Mouse (Mus musculus) kidney, postnatal 0 days (tissue): ENCODE data around the gene Tek. TPM values are rescaled to one million over a fixed set of nuclear protein-coding genes. Genes with fewer than 3 reads are reported as not detected.
A peak's percentile ranks its signal among the peaks of the same experiment; 100 is the strongest.

Experiments used
- ATAC-seq: fragments of 200-750 bp; cut with Nextera tagmentation; replicated peaks from 2 replicates; pipeline ENCODE4 v1.8.0; 2017; ENCODE audit warnings: low read depth, moderate number of reproducible peaks, moderate TSS enrichment, moderate library complexity; ENCODE audit not compliant: low FRiP score
- DNase-seq: peaks from one replicate; pipeline ENCODE4 v3.0.0-alpha.2; 2016; ENCODE audit warnings: low spot score
- H3K27ac ChIP-seq: fragments of 300-500 bp; sonication (generic); 2 replicates; pipeline ENCODE4 v1.5.1; 2014; ENCODE audit warnings: mild to moderate bottlenecking
- H3K27me3 ChIP-seq: fragments of 300-500 bp; sonication (generic); 2 replicates; pipeline ENCODE4 v1.6.1; 2014; ENCODE audit warnings: low read length, mixed read lengths; ENCODE audit not compliant: insufficient read depth
- H3K36me3 ChIP-seq: fragments of 300-500 bp; sonication (generic); 2 replicates; pipeline ENCODE4 v1.6.1; 2014; ENCODE audit warnings: low read length, mixed read lengths; ENCODE audit not compliant: insufficient read depth
- H3K4me1 ChIP-seq: fragments of 300-500 bp; sonication (generic); replicated peaks from 2 replicates; pipeline ENCODE4 v1.6.1; 2014; ENCODE audit warnings: antibody characterized with exemption, low read length, mixed read lengths; ENCODE audit not compliant: insufficient read depth
- H3K4me2 ChIP-seq: fragments of 300-500 bp; sonication (generic); 2 replicates; pipeline ENCODE4 v1.6.1; 2014; ENCODE audit warnings: mild to moderate bottlenecking, low read length, moderate library complexity, mixed read lengths
- H3K4me3 ChIP-seq: fragments of 300-500 bp; sonication (generic); replicated peaks from 2 replicates; pipeline ENCODE4 v1.5.1; 2014; ENCODE audit warnings: low read depth, low read length
- H3K9ac ChIP-seq: fragments of 300-500 bp; sonication (generic); 2 replicates; pipeline ENCODE4 v1.6.1; 2014; ENCODE audit warnings: low read depth, low read length
- H3K9me3 ChIP-seq: fragments of 300-500 bp; sonication (generic); replicated peaks from 2 replicates; pipeline ENCODE4 v1.6.1; 2016; ENCODE audit warnings: low read length, inconsistent platforms, mixed read lengths
- CTCF ChIP-seq: IDR thresholded peaks from 2 replicates; pipeline ENCODE4 v1.5.1; 2016; ENCODE audit warnings: antibody characterized with exemption, low read depth, mild to moderate bottlenecking, moderate library complexity
- WGBS: fragments of 180-500 bp; shearing (Covaris S2); extraction: QIAGEN DNeasy Blood & Tissue Kit; methylation state at CpG from one replicate; pipeline ENCODE4 v1.1.7; 2014; 5-methylcytosine and 5-hydroxymethylcytosine counted together
- polyA plus RNA-seq: library from polyadenylated mRNA; unstranded; fragments of >200 nt; fragmentation: Nextera tagmentation; extraction: Ambion mirVana; gene quantifications from 2 replicates; pipeline ENCODE4 v1.2.1, GENCODE M21; 2015

The Tek gene
- polyA plus RNA-seq, 1 experiment from 2014 or later = 26.8 TPM

- 65% methylated on average over 1 of the region's 1 CpGs for WGBS
- ATAC-seq (no peak), DNase-seq (peak; percentile 38)
- H3K4me1 ChIP-seq = 0 out of 2 replicates have a peak, but pooled peaks cover 3% of the 10 kb centered on the region
- H3K27ac ChIP-seq = no peak overlapping the region
- peak overlapping the region; percentile 1; the same call in 1 of the 2 replicates for H3K4me2 ChIP-seq
- H3K9me3 ChIP-seq = no peaks in the 10 kb centered on the region
- H3K9ac ChIP-seq = no peak overlapping the region
- TF ChIP-seq CTCF = no peak
- no peaks in the 10 kb centered on the region for H3K27me3 ChIP-seq
- H3K4me3 ChIP-seq = no peak overlapping the region
- H3K36me3 ChIP-seq = no peaks in the 10 kb centered on the region
Measured at GRCm38 (mm10) chr4:94741824-94742223, 2.7 kb downstream of the Tek start.

GRCm38 (mm10) chr4:94745749-94746148 lies 6.7 kb downstream of the Tek start:
- Histone ChIP-seq H3K36me3 (no peaks in the 10 kb centered on the region), H3K27me3 (no peaks in the 10 kb centered on the region), H3K4me3 (no peak overlapping the region), H3K27ac (0 out of 2 replicates have a peak overlapping the region, but pooled peaks have one; percentile 36), H3K9ac (no peak overlapping the region), H3K4me2 (no peak overlapping the region), H3K4me1 (no peaks in the 10 kb centered on the region), H3K9me3 (no peaks in the 10 kb centered on the region)
- TF ChIP-seq CTCF = no peak
- DNase-seq (no peak), ATAC-seq (no peak)
- 62% methylated on average over 3 of the region's 3 CpGs for WGBS

- H3K9ac ChIP-seq = no peak overlapping the region
- no peaks in the 10 kb centered on the region for H3K27me3 ChIP-seq
- H3K27ac ChIP-seq = 0 out of 2 replicates have a peak overlapping the region, but pooled peaks have one; percentile 36
- no peaks in the 10 kb centered on the region for H3K9me3 ChIP-seq
- no peak for TF ChIP-seq CTCF
- no peak; the same call in 1 of the 2 replicates for ATAC-seq
- no peak overlapping the region for H3K4me2 ChIP-seq
- WGBS = 46% methylated on average over 7 of the region's 7 CpGs
- H3K4me3 ChIP-seq = no peak overlapping the region
- H3K36me3 ChIP-seq = no peaks in the 10 kb centered on the region
- H3K4me1 ChIP-seq = no peaks in the 10 kb centered on the region
- DNase-seq = peak; percentile 72
Measured at GRCm38 (mm10) chr4:94746387-94746811, 7.3 kb downstream of the Tek start.

GRCm38 (mm10) chr4:94747338-94747737 lies 8.2 kb downstream of the Tek start:
- Histone ChIP-seq H3K4me1 (no peaks in the 10 kb centered on the region), H3K9ac (no peak overlapping the region), H3K9me3 (no peaks in the 10 kb centered on the region), H3K27me3 (no peaks in the 10 kb centered on the region), H3K36me3 (no peaks in the 10 kb centered on the region), H3K4me2 (no peak overlapping the region), H3K4me3 (no peak overlapping the region), H3K27ac (no peak overlapping the region)
- WGBS = 85% methylated on average over 3 of the region's 3 CpGs
- ATAC-seq = no peak
- TF ChIP-seq CTCF = no peak
- DNase-seq = no peak

- peak overlapping the region; percentile 19; the same call in 1 of the 2 replicates for H3K27ac ChIP-seq
- no peak overlapping the region for H3K4me3 ChIP-seq
- no peak for TF ChIP-seq CTCF
- peak overlapping the region; percentile 30 for H3K4me2 ChIP-seq
- no peak overlapping the region for H3K9ac ChIP-seq
- ATAC-seq (peak; percentile 87), DNase-seq (peak; percentile 86)
- WGBS = 14% methylated on average over 9 of the region's 9 CpGs
- no peaks in the 10 kb centered on the region for H3K4me1 ChIP-seq
- no peaks in the 10 kb centered on the region for H3K9me3 ChIP-seq
- no peaks in the 10 kb centered on the region for H3K36me3 ChIP-seq
- no peaks in the 10 kb centered on the region for H3K27me3 ChIP-seq
Measured at GRCm38 (mm10) chr4:94752512-94752911, 13.4 kb downstream of the Tek start.

GRCm38 (mm10) chr4:94765217-94765616 lies 26.1 kb downstream of the Tek start:
- H3K9ac ChIP-seq = no peak overlapping the region
- no peak for DNase-seq
- no peak for ATAC-seq

GRCm38 (mm10) chr4:94766176-94766575 lies 27.1 kb downstream of the Tek start:
- no peaks in the 10 kb centered on the region for H3K36me3 ChIP-seq
- no peak for DNase-seq
- no peak overlapping the region for H3K9ac ChIP-seq

More at GRCm38 (mm10) chr4:94765217-94765616, 26.1 kb downstream of the Tek start:
- no peak for TF ChIP-seq CTCF
- Histone ChIP-seq H3K4me1 (no peaks in the 10 kb centered on the region), H3K36me3 (no peaks in the 10 kb centered on the region), H3K4me3 (no peak overlapping the region), H3K9me3 (no peaks in the 10 kb centered on the region), H3K27ac (no peak overlapping the region), H3K27me3 (no peaks in the 10 kb centered on the region), H3K4me2 (no peak overlapping the region)

More at GRCm38 (mm10) chr4:94766176-94766575, 27.1 kb downstream of the Tek start:
- 83% methylated on average over 7 of the region's 7 CpGs for WGBS
- Histone ChIP-seq H3K4me2 (no peak overlapping the region), H3K4me1 (no peaks in the 10 kb centered on the region), H3K27ac (no peak overlapping the region), H3K27me3 (no peaks in the 10 kb centered on the region), H3K4me3 (no peak overlapping the region), H3K9me3 (no peaks in the 10 kb centered on the region)
- no peak for TF ChIP-seq CTCF
- no peak for ATAC-seq
